Mouse (Mus musculus) spleen, adult 12 weeks (tissue): ENCODE results near the gene Arhgef26.

Experiments
- DNase-seq: peaks from one replicate; pipeline ENCODE4 v3.0.0; 2022; ENCODE audit warnings: low spot score

Gene Arhgef26

GRCm38 (mm10) chr3:62338044-62338443 lies at the start of gene Arhgef26:
Gene Arhgef26 (plus strand): TSS chr3:62338344.
- DNase-seq, result no peak

- no peak for DNase-seq
These were observed 27.7 kb upstream of the Arhgef26 start for GRCm38 (mm10) chr3:62310493-62310892.

- no peak for DNase-seq
These were observed 26.9 kb upstream of the Arhgef26 start for GRCm38 (mm10) chr3:62311224-62311623.

GRCm38 (mm10) chr3:62324708-62325107 lies 13.4 kb upstream of the Arhgef26 start:
- no peak for DNase-seq

GRCm38 (mm10) chr3:62327903-62328302 lies 10.2 kb upstream of the Arhgef26 start:
- DNase-seq, result no peak

- no peak for DNase-seq
These were observed 313 bp downstream of the Arhgef26 start for GRCm38 (mm10) chr3:62338461-62338853.

- no peak for DNase-seq
These were observed 841 bp downstream of the Arhgef26 start for GRCm38 (mm10) chr3:62338854-62339515.

- DNase-seq, result no peak
These were observed 1.4 kb downstream of the Arhgef26 start for GRCm38 (mm10) chr3:62339516-62340051.

- DNase-seq, result no peak
These were observed 2.1 kb downstream of the Arhgef26 start for GRCm38 (mm10) chr3:62340154-62340760.

- DNase-seq, result no peak
These were observed 2.7 kb downstream of the Arhgef26 start for GRCm38 (mm10) chr3:62340861-62341260.

- no peak for DNase-seq
These were observed 3.5 kb downstream of the Arhgef26 start for GRCm38 (mm10) chr3:62341496-62342205.

GRCm38 (mm10) chr3:62348514-62349217 lies 10.5 kb downstream of the Arhgef26 start:
- no peak for DNase-seq

GRCm38 (mm10) chr3:62349218-62349897 lies 11.2 kb downstream of the Arhgef26 start:
- DNase-seq, result no peak

GRCm38 (mm10) chr3:62352071-62352470 lies 13.9 kb downstream of the Arhgef26 start:
- no peak for DNase-seq

- no peak for DNase-seq
These were observed 14.7 kb downstream of the Arhgef26 start for GRCm38 (mm10) chr3:62352876-62353275.

- DNase-seq, result no peak
These were observed 29.7 kb downstream of the Arhgef26 start for GRCm38 (mm10) chr3:62367882-62368281.

GRCm38 (mm10) chr3:62372841-62373240 lies 34.7 kb downstream of the Arhgef26 start:
- no peak for DNase-seq

- no peak for DNase-seq
These were observed 36.2 kb downstream of the Arhgef26 start for GRCm38 (mm10) chr3:62374346-62374745.

- DNase-seq, result no peak
These were observed 36.7 kb downstream of the Arhgef26 start for GRCm38 (mm10) chr3:62374831-62375230.

- no peak for DNase-seq
These were observed 38.6 kb downstream of the Arhgef26 start for GRCm38 (mm10) chr3:62376719-62377118.

GRCm38 (mm10) chr3:62379946-62380345 lies 41.8 kb downstream of the Arhgef26 start:
- DNase-seq, result no peak

- no peak for DNase-seq
These were observed 42.3 kb downstream of the Arhgef26 start for GRCm38 (mm10) chr3:62380420-62380819.
